Mouse (Mus musculus) thymus, adult 2 months (tissue): ENCODE results near the gene Stac2.

Source experiments
- CTCF ChIP-seq: fragments of 200-500 bp; IDR thresholded peaks from 2 replicates; pipeline ENCODE4 v1.5.1; 2012; ENCODE audit warnings: mild to moderate bottlenecking, control low read depth, low read length, moderate library complexity, borderline replicate concordance; ENCODE audit not compliant: control insufficient read depth, poor library complexity, insufficient read depth; ENCODE audit errors: extremely low read depth
- POLR2A ChIP-seq: fragments of 200-500 bp; IDR thresholded peaks from 2 replicates; pipeline ENCODE4 v1.6.1; 2012; ENCODE audit warnings: mild to moderate bottlenecking, low read length, control low read depth, moderate library complexity; ENCODE audit not compliant: control insufficient read depth, poor library complexity, insufficient read depth; ENCODE audit errors: extremely low read depth

DNA sequence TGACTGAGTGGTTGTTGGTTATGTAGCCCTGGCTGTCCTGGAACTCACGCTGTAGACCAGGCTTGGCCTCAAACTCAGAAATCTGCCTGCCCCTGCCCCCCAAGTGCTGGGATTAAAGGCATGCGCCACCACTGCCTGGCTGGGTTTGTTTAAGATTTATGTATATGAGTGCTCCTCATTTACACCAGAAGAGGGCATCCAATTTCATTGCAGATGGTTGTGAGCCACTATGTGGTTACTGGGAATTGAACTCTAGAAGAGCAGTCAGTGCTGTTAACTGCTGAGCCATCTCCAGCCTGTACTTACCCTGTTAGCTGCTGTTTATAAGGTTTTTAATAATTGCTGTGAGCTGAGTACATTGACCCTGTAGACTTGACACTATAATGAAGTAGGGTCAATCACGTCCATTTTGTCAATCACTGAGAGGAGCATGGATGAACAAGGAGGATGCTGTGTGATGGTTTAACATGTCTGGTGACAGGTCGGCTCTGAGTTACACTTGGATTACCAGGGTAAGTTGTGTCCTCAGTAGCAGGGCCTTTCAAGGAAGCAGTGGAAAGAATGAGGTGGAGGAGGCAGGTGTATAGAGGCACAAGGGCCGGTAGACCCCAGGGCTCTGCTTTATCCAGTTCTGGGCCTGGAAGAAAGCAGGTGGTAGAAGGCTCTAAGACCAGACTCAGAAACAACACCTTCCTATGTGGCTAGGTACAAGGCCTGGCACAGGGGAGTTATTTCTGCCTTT is 22.4 kb downstream of the Stac2 start:
- TF ChIP-seq CTCF (no peak), POLR2A (no peak)
